Mouse (Mus musculus): Measurements from ENCODE around the gene Eng. TPM values are rescaled to one million over a fixed set of nuclear protein-coding genes. Genes with fewer than 3 reads are reported as not detected.

Gene Eng
- polyA plus RNA-seq, 1 experiment from 2014 or later, result 83.8 TPM

GRCm38 (mm10) chr2:32668176-32668575, 21.8 kb downstream of the Eng start:
- H3K27me3 ChIP-seq, result no peaks in the 10 kb centered on the region
- H3K27ac ChIP-seq (replicated peaks), result no peak overlapping the region
- no peak overlapping the region for H3K4me3 ChIP-seq (replicated peaks)
- peaks cover 28% of the 10 kb centered on the region for H3K36me3 ChIP-seq
- H3K9me3 ChIP-seq (replicated peaks), result no peaks in the 10 kb centered on the region
- WGBS, result 89% methylated on average over 7 of the region's 7 CpGs
- no peaks in the 10 kb centered on the region for H3K4me1 ChIP-seq
- no peak overlapping the region for H3K4me2 ChIP-seq (replicated peaks)
- no peak overlapping the region for H3K9ac ChIP-seq
- ATAC-seq (ENCODE audit: insufficient number of reproducible peaks, low FRiP score, low TSS enrichment, low read depth), result no peak

GRCm38 (mm10) chr2:32669876-32670275, 23.5 kb downstream of the Eng start:
- Histone ChIP-seq H3K4me3 (replicated peaks) (no peak overlapping the region), H3K36me3 (peaks cover 41% of the 10 kb centered on the region), H3K27me3 (no peaks in the 10 kb centered on the region), H3K4me2 (replicated peaks) (no peak overlapping the region), H3K4me1 (0 out of 2 replicates have a peak, but pooled peaks cover 4% of the 10 kb centered on the region), H3K9ac (no peak overlapping the region), H3K9me3 (replicated peaks) (no peaks in the 10 kb centered on the region), H3K27ac (replicated peaks) (no peak overlapping the region)
- WGBS, result 85% methylated on average over 3 of the region's 3 CpGs
- no peak for ATAC-seq (ENCODE audit: insufficient number of reproducible peaks, low FRiP score, low TSS enrichment, low read depth)

- Histone ChIP-seq H3K4me3 (replicated peaks) (no peak overlapping the region), H3K27ac (replicated peaks) (no peak overlapping the region), H3K36me3 (peaks cover 54% of the 10 kb centered on the region), H3K4me1 (0 out of 2 replicates have a peak, but pooled peaks cover 4% of the 10 kb centered on the region), H3K4me2 (replicated peaks) (no peak overlapping the region), H3K27me3 (no peaks in the 10 kb centered on the region), H3K9ac (no peak overlapping the region), H3K9me3 (replicated peaks) (0 out of 2 replicates have a peak, but pooled peaks cover 1% of the 10 kb centered on the region)
- WGBS, result 89% methylated on average over 9 of the region's 9 CpGs
- no peak for ATAC-seq (ENCODE audit: insufficient number of reproducible peaks, low FRiP score, low TSS enrichment, low read depth)
Measured at GRCm38 (mm10) chr2:32671147-32671546, 24.8 kb downstream of the Eng start.

GRCm38 (mm10) chr2:32671907-32672595, 25.7 kb downstream of the Eng start:
- ATAC-seq (ENCODE audit: insufficient number of reproducible peaks, low FRiP score, low TSS enrichment, low read depth), result no peak
- H3K4me3 ChIP-seq (replicated peaks), result no peak overlapping the region
- H3K9me3 ChIP-seq (replicated peaks), result 0 out of 2 replicates have a peak, but pooled peaks cover 3% of the 10 kb centered on the region
- H3K4me1 ChIP-seq, result 0 out of 2 replicates have a peak, but pooled peaks cover 4% of the 10 kb centered on the region
- H3K27me3 ChIP-seq, result no peaks in the 10 kb centered on the region
- H3K9ac ChIP-seq, result no peak overlapping the region
- no peak overlapping the region for H3K27ac ChIP-seq (replicated peaks)
- H3K36me3 ChIP-seq, result peaks cover 55% of the 10 kb centered on the region
- WGBS, result 67% methylated on average over 9 of the region's 9 CpGs
- H3K4me2 ChIP-seq (replicated peaks), result no peak overlapping the region

- H3K9ac ChIP-seq, result no peak overlapping the region
- H3K36me3 ChIP-seq, result peaks cover 67% of the 10 kb centered on the region
- 0 out of 2 replicates have a peak, but pooled peaks cover 4% of the 10 kb centered on the region for H3K4me1 ChIP-seq
- 70% methylated on average over 16 of the region's 16 CpGs for WGBS
- H3K9me3 ChIP-seq (replicated peaks), result 0 out of 2 replicates have a peak, but pooled peaks cover 3% of the 10 kb centered on the region
- H3K4me3 ChIP-seq (replicated peaks), result no peak overlapping the region
- H3K27ac ChIP-seq (replicated peaks), result no peak overlapping the region
- no peak for ATAC-seq (ENCODE audit: insufficient number of reproducible peaks, low FRiP score, low TSS enrichment, low read depth)
- no peak overlapping the region for H3K4me2 ChIP-seq (replicated peaks)
- no peaks in the 10 kb centered on the region for H3K27me3 ChIP-seq
Measured at GRCm38 (mm10) chr2:32673176-32673917, 27.0 kb downstream of the Eng start.

- Histone ChIP-seq H3K4me3 (replicated peaks) (no peak overlapping the region), H3K27ac (replicated peaks) (no peak overlapping the region), H3K9ac (no peak overlapping the region), H3K27me3 (no peaks in the 10 kb centered on the region), H3K9me3 (replicated peaks) (0 out of 2 replicates have a peak, but pooled peaks cover 3% of the 10 kb centered on the region), H3K36me3 (peaks cover 62% of the 10 kb centered on the region), H3K4me2 (replicated peaks) (no peak overlapping the region), H3K4me1 (peaks cover 25% of the 10 kb centered on the region)
- ATAC-seq (ENCODE audit: insufficient number of reproducible peaks, low FRiP score, low TSS enrichment, low read depth), result no peak
- WGBS, result 88% methylated on average over 3 of the region's 3 CpGs
Measured at GRCm38 (mm10) chr2:32676821-32677220, 30.4 kb downstream of the Eng start.

- H3K9me3 ChIP-seq (replicated peaks), result 0 out of 2 replicates have a peak, but pooled peaks cover 3% of the 10 kb centered on the region
- H3K36me3 ChIP-seq, result peaks cover 57% of the 10 kb centered on the region
- peaks cover 28% of the 10 kb centered on the region for H3K4me1 ChIP-seq
- WGBS, result 84% methylated on average over 7 of the region's 7 CpGs
- no peaks in the 10 kb centered on the region for H3K27me3 ChIP-seq
- H3K9ac ChIP-seq, result no peak overlapping the region
- H3K4me3 ChIP-seq (replicated peaks), result no peak overlapping the region
- no peak overlapping the region for H3K27ac ChIP-seq (replicated peaks)
- H3K4me2 ChIP-seq (replicated peaks), result no peak overlapping the region
- no peak for ATAC-seq (ENCODE audit: insufficient number of reproducible peaks, low FRiP score, low TSS enrichment, low read depth)
Measured at GRCm38 (mm10) chr2:32677683-32678082, 31.3 kb downstream of the Eng start.

GRCm38 (mm10) chr2:32680051-32680451, 33.7 kb downstream of the Eng start:
- Histone ChIP-seq H3K4me2 (replicated peaks) (no peak overlapping the region), H3K4me1 (peaks cover 24% of the 10 kb centered on the region), H3K36me3 (peaks cover 61% of the 10 kb centered on the region), H3K9me3 (replicated peaks) (0 out of 2 replicates have a peak, but pooled peaks cover 3% of the 10 kb centered on the region), H3K9ac (no peak overlapping the region), H3K27ac (replicated peaks) (peak overlapping the region; percentile 45), H3K4me3 (replicated peaks) (no peak overlapping the region), H3K27me3 (no peaks in the 10 kb centered on the region)
- 31% methylated on average over 7 of the region's 7 CpGs for WGBS
- ATAC-seq (ENCODE audit: insufficient number of reproducible peaks, low FRiP score, low TSS enrichment, low read depth), result peak; percentile 44; the same call in 1 of the 2 replicates

- WGBS, result 79% methylated on average over 19 of the region's 19 CpGs
Measured at GRCm38 (mm10) chr2:32680961-32681650, 34.7 kb downstream of the Eng start.

GRCm38 (mm10) chr2:32681754-32682153, 35.4 kb downstream of the Eng start:
- Histone ChIP-seq H3K4me3 (replicated peaks) (no peak overlapping the region), H3K27ac (replicated peaks) (peak overlapping the region; percentile 45), H3K4me1 (peaks cover 27% of the 10 kb centered on the region), H3K4me2 (replicated peaks) (no peak overlapping the region), H3K27me3 (no peaks in the 10 kb centered on the region), H3K9ac (no peak overlapping the region), H3K36me3 (peaks cover 66% of the 10 kb centered on the region), H3K9me3 (replicated peaks) (no peaks in the 10 kb centered on the region)
- WGBS, result 36% methylated on average over 6 of the region's 6 CpGs
- no peak for ATAC-seq (ENCODE audit: insufficient number of reproducible peaks, low FRiP score, low TSS enrichment, low read depth)

More at GRCm38 (mm10) chr2:32680961-32681650, 34.7 kb downstream of the Eng start:
- Histone ChIP-seq H3K9ac (no peak overlapping the region), H3K27ac (replicated peaks) (peak overlapping the region; percentile 45), H3K9me3 (replicated peaks) (0 out of 2 replicates have a peak, but pooled peaks cover 2% of the 10 kb centered on the region), H3K4me3 (replicated peaks) (no peak overlapping the region), H3K4me2 (replicated peaks) (no peak overlapping the region), H3K4me1 (peaks cover 24% of the 10 kb centered on the region), H3K27me3 (no peaks in the 10 kb centered on the region), H3K36me3 (peaks cover 61% of the 10 kb centered on the region)
- ATAC-seq (ENCODE audit: insufficient number of reproducible peaks, low FRiP score, low TSS enrichment, low read depth), result 0 out of 2 replicates have a peak, but pooled peaks have one; percentile 8

Data from embryonic facial prominence, embryonic 15.5 days (tissue).